Mouse (Mus musculus) v-Abl transformed pro-B cells (cell line): ENCODE measurements around the gene Nup62.

Source experiments
- in situ Hi-C, 2 experiments: fragments of 400-800 bp; cut with MboI; formaldehyde crosslinking; loops; one replicate each; pipeline ENCODE4 v1.15.1; 2025; ENCODE audit not compliant: unreplicated experiment in 2 of 2

The Nup62 gene

GRCm38 (mm10) chr7:44857042-44857552, 41.2 kb downstream of the Nup62 start, which contains the start of gene Pnkp:
Gene Pnkp, plus strand, starts transcription at chr7:44857139.
- in situ Hi-C loops, result loop anchor here in 1 of 2 experiments (25.0 kb wide), 1 partner anchor 320 kb away; the partner anchor contains the start of genes Pold1 and Spib

GRCm38 (mm10) chr7:44857905-44858304, 42.0 kb downstream of the Nup62 start:
- in situ Hi-C loops, result loop anchor here in 1 of 2 experiments (25.0 kb wide), 1 partner anchor 321 kb away; the partner anchor contains the start of genes Pold1 and Spib

- in situ Hi-C loops, result loop anchor here in 1 of 2 experiments (25.0 kb wide), 1 partner anchor 323 kb away; the partner anchor contains the start of genes Pold1 and Spib
Measured at GRCm38 (mm10) chr7:44859896-44860295, 44.0 kb downstream of the Nup62 start.

GRCm38 (mm10) chr7:44860576-44861428, 44.9 kb downstream of the Nup62 start:
- in situ Hi-C loops, result loop anchor here in 1 of 2 experiments (25.0 kb wide), 1 partner anchor 324 kb away; the partner anchor contains the start of genes Pold1 and Spib

- in situ Hi-C loops, result loop anchor here in 1 of 2 experiments (25.0 kb wide), 1 partner anchor 324 kb away; the partner anchor contains the start of genes Pold1 and Spib
Measured at GRCm38 (mm10) chr7:44861429-44861816, 45.5 kb downstream of the Nup62 start.

- in situ Hi-C loops, result loop anchor here in 1 of 2 experiments (25.0 kb wide), 1 partner anchor 325 kb away; the partner anchor contains the start of genes Pold1 and Spib
Measured at GRCm38 (mm10) chr7:44862434-44862833, 46.5 kb downstream of the Nup62 start.

GRCm38 (mm10) chr7:44863210-44863609, 47.3 kb downstream of the Nup62 start:
- in situ Hi-C loops, result loop anchor here in 1 of 2 experiments (25.0 kb wide), 1 partner anchor 326 kb away; the partner anchor contains the start of genes Pold1 and Spib

- in situ Hi-C loops, result loop anchor here in 1 of 2 experiments (25.0 kb wide), 1 partner anchor 327 kb away; the partner anchor contains the start of genes Pold1 and Spib
Measured at GRCm38 (mm10) chr7:44863982-44864494, 48.1 kb downstream of the Nup62 start.

GRCm38 (mm10) chr7:44864595-44865542, 49.0 kb downstream of the Nup62 start:
- in situ Hi-C loops, result loop anchor here in 1 of 2 experiments (25.0 kb wide), 1 partner anchor 328 kb away; the partner anchor contains the start of genes Pold1 and Spib

GRCm38 (mm10) chr7:44866276-44867009, 50.6 kb downstream of the Nup62 start:
- in situ Hi-C loops, result loop anchor here in 1 of 2 experiments (25.0 kb wide), 1 partner anchor 329 kb away; the partner anchor contains the start of genes Pold1 and Spib

- in situ Hi-C loops, result loop anchor here in 1 of 2 experiments (25.0 kb wide), 1 partner anchor 330 kb away; the partner anchor contains the start of genes Pold1 and Spib
Measured at GRCm38 (mm10) chr7:44867010-44867702, 51.3 kb downstream of the Nup62 start.

GRCm38 (mm10) chr7:44867802-44868201, 51.9 kb downstream of the Nup62 start:
- in situ Hi-C loops, result loop anchor here in 1 of 2 experiments (25.0 kb wide), 1 partner anchor 331 kb away; the partner anchor contains the start of genes Pold1 and Spib

GRCm38 (mm10) chr7:44868465-44868864, 52.6 kb downstream of the Nup62 start:
- in situ Hi-C loops, result loop anchor here in 1 of 2 experiments (25.0 kb wide), 1 partner anchor 331 kb away; the partner anchor contains the start of genes Pold1 and Spib

GRCm38 (mm10) chr7:44868919-44869696, 53.2 kb downstream of the Nup62 start:
- in situ Hi-C loops, result loop anchor here in 1 of 2 experiments (25.0 kb wide), 1 partner anchor 332 kb away; the partner anchor contains the start of genes Pold1 and Spib

GRCm38 (mm10) chr7:44869697-44870528, 54.0 kb downstream of the Nup62 start, which contains the start of gene Ptov1:
Gene Ptov1, minus strand, starts transcription at chr7:44869788.
- in situ Hi-C loops, result loop anchor here in 1 of 2 experiments (25.0 kb wide), 1 partner anchor 333 kb away; the partner anchor contains the start of genes Pold1 and Spib

GRCm38 (mm10) chr7:44870614-44871013, 54.7 kb downstream of the Nup62 start:
- in situ Hi-C loops, result loop anchor here in 1 of 2 experiments (25.0 kb wide), 1 partner anchor 333 kb away; the partner anchor contains the start of genes Pold1 and Spib
